Mouse (Mus musculus): ENCODE data around the gene Actl11.

DNA sequence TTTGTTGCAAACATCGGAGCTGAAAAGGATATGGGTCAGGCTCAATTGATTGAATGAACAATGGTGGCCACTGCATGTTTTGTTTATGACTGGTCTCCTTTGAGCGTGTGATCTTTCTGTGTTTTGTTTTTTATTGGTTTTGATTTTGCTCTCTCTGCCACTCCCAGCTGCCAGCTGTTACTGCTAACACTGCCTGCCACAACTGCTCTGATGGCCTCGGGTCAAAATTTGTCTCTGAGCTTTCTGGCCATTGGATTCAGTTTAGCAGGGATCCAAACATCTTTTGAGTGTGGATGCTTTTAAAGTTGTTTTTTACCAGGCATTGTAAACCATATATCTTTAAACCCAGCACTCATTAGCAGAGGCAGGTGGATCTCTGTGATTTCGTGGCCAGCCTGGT is 47.9 kb upstream of the Actl11 start:
- no peak for TF ChIP-seq CTCF (IDR thresholded peaks at IDR 0.05)
- TF ChIP-seq EP300 (IDR thresholded peaks at IDR 0.05), result no peak
